Mouse (Mus musculus): ENCODE results near the gene Dmrt1.
A peak's percentile ranks its signal among the peaks of the same experiment; 100 is the strongest.
"Not testable (repeated sequence)": the region's sequence is repeated elsewhere in the genome, so short reads cannot be mapped to it uniquely, and the experiment has no call there.

The Dmrt1 gene

GRCm38 (mm10) chr19:25505360-25506196 is at the start of gene Dmrt1:
Dmrt1 (plus strand) TSS chr19:25505618.
- TF ChIP-seq CTCF (conservative IDR thresholded peaks at IDR 0.05; ENCODE audit: low read length) (no peak), POU5F1 (IDR thresholded peaks at IDR 0.05; ENCODE audit: borderline replicate concordance, low read length) (no peak), NANOG (IDR thresholded peaks at IDR 0.05; ENCODE audit: borderline replicate concordance, low read length) (no peak)
- Histone ChIP-seq H3K9me3 (ENCODE audit: low read length) (no peaks in the 10 kb centered on the region; the same call in 1 of the 2 replicates), H3K4me1 (replicated peaks; ENCODE audit: low read depth, low read length) (peaks cover 28% of the 10 kb centered on the region), H3K36me3 (ENCODE audit: insufficient read depth, low read length) (peaks cover 16% of the 10 kb centered on the region), H3K27me3 (ENCODE audit: insufficient read depth, low read length) (peaks cover 71% of the 10 kb centered on the region), H3K4me3 (replicated peaks; ENCODE audit: low read length) (peak within 1 kb of the TSS; percentile 78)

DNA sequence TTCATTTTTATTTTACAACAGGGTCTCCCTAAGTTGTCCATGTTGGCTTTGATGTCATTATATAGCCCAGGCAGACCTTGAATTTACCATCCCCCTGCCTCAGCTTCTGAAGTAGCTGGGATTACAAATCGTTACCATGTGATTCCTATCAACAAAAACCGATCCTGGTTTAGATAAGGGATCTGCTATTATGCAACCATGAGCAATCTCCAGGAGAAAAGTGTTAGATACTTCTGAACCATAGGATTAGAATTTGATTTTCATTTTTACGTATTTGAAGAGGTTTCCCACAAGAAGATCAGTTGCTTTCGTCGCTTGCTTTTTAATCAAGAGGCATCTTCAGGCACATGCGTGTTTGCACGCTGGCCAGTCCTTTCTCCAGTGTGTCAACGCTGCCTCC is 44.7 kb upstream of the Dmrt1 start:
- TF ChIP-seq CTCF (conservative IDR thresholded peaks at IDR 0.05; ENCODE audit: low read length) (no peak), POU5F1 (IDR thresholded peaks at IDR 0.05; ENCODE audit: borderline replicate concordance, low read length) (no peak), NANOG (IDR thresholded peaks at IDR 0.05; ENCODE audit: borderline replicate concordance, low read length) (no peak)
- no peaks in the 10 kb centered on the region for H3K27me3 ChIP-seq (ENCODE audit: insufficient read depth, low read length)

GRCm38 (mm10) chr19:25461553-25462320 is 43.7 kb upstream of the Dmrt1 start:
- TF ChIP-seq POU5F1 (IDR thresholded peaks at IDR 0.05; ENCODE audit: borderline replicate concordance, low read length) (no peak), CTCF (conservative IDR thresholded peaks at IDR 0.05; ENCODE audit: low read length) (no peak), NANOG (IDR thresholded peaks at IDR 0.05; ENCODE audit: borderline replicate concordance, low read length) (no peak)
- Histone ChIP-seq H3K4me1 (replicated peaks; ENCODE audit: low read depth, low read length) (no peaks in the 10 kb centered on the region), H3K4me3 (replicated peaks; ENCODE audit: low read length) (no peak overlapping the region), H3K36me3 (ENCODE audit: insufficient read depth, low read length) (no peaks in the 10 kb centered on the region), H3K27me3 (ENCODE audit: insufficient read depth, low read length) (no peaks in the 10 kb centered on the region), H3K9me3 (ENCODE audit: low read length) (peaks cover 7% of the 10 kb centered on the region)

More for the DNA sequence above, 44.7 kb upstream of the Dmrt1 start:
- no peaks in the 10 kb centered on the region for H3K36me3 ChIP-seq (ENCODE audit: insufficient read depth, low read length)
- H3K4me1 ChIP-seq (replicated peaks; ENCODE audit: low read depth, low read length), result no peaks in the 10 kb centered on the region
- H3K9me3 ChIP-seq (ENCODE audit: low read length), result peaks cover 6% of the 10 kb centered on the region
- no peak overlapping the region for H3K4me3 ChIP-seq (replicated peaks; ENCODE audit: low read length)

- Histone ChIP-seq H3K9me3 (ENCODE audit: low read length) (peaks cover 26% of the 10 kb centered on the region), H3K4me1 (replicated peaks; ENCODE audit: low read depth, low read length) (peaks cover 33% of the 10 kb centered on the region)
- not testable (repeated sequence) for H3K27me3 ChIP-seq (ENCODE audit: insufficient read depth, low read length); H3K4me3 ChIP-seq (replicated peaks; ENCODE audit: low read length); H3K36me3 ChIP-seq (ENCODE audit: insufficient read depth, low read length)
- TF ChIP-seq CTCF (conservative IDR thresholded peaks at IDR 0.05; ENCODE audit: low read length), result peak; percentile 91
These were observed 29.6 kb upstream of the Dmrt1 start for GRCm38 (mm10) chr19:25475806-25476205.

DNA sequence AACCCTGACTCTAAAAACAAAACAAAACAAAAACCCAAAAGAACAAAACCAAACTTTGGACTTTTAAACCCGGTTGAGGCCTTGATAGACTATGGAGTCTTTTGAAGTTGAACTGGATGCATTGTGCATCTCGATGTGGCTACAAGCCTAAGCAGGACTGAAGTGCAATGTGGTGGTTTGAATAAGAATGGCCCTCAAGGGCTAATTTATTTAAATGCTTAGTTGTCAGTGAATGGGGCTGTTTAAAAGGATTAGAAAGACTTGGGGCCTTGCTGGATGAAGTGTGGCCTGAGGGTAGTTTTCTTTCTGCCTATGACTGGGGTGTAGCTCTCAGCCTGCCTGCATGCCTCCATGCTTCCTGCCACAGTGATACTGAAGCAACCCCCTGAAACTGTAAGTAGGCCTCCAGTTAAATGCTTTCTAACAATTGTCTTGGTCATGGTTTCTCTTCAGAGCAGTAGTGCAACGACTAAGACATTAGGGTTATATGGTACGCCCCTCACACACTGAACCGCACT is 26.2 kb upstream of the Dmrt1 start:
- peaks cover 12% of the 10 kb centered on the region; the same call in 1 of the 2 replicates for H3K36me3 ChIP-seq (ENCODE audit: insufficient read depth, low read length)
- H3K4me1 ChIP-seq (replicated peaks; ENCODE audit: low read depth, low read length), result peaks cover 59% of the 10 kb centered on the region
- H3K9me3 ChIP-seq (ENCODE audit: low read length), result peaks cover 17% of the 10 kb centered on the region
- no peak for TF ChIP-seq CTCF (conservative IDR thresholded peaks at IDR 0.05; ENCODE audit: low read length)
- peak; percentile 87; the same call in 1 of the 2 replicates for TF ChIP-seq POU5F1 (IDR thresholded peaks at IDR 0.05; ENCODE audit: borderline replicate concordance, low read length)
- TF ChIP-seq NANOG (IDR thresholded peaks at IDR 0.05; ENCODE audit: borderline replicate concordance, low read length), result peak; percentile 90
- no peaks in the 10 kb centered on the region for H3K27me3 ChIP-seq (ENCODE audit: insufficient read depth, low read length)
- H3K4me3 ChIP-seq (replicated peaks; ENCODE audit: low read length), result peak overlapping the region; percentile 24; the same call in 1 of the 2 replicates

DNA sequence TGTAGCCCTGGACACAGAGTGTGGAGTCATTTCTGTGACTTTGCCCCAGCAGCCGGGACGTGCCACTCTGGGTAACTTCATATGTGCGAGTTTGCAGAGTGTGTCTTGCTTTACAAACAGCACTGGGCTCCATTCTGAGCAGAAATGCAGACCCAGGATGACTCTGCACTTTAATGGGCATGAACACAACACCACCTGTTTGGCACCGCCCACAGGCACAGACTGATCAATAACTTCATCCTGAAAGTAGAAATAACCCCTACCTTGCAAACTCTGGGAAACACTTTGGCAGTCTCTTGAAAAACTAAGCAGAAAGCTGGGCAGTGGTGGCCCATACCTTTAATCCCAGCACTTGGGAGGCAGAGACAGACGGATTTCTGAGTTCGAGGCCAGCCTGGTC is 24.6 kb upstream of the Dmrt1 start:
- no peak overlapping the region for H3K4me3 ChIP-seq (replicated peaks; ENCODE audit: low read length)
- peaks cover 73% of the 10 kb centered on the region for H3K4me1 ChIP-seq (replicated peaks; ENCODE audit: low read depth, low read length)
- H3K27me3 ChIP-seq (ENCODE audit: insufficient read depth, low read length), result no peaks in the 10 kb centered on the region
- H3K9me3 ChIP-seq (ENCODE audit: low read length), result peaks cover 17% of the 10 kb centered on the region
- peaks cover 12% of the 10 kb centered on the region; the same call in 1 of the 2 replicates for H3K36me3 ChIP-seq (ENCODE audit: insufficient read depth, low read length)
- TF ChIP-seq NANOG (IDR thresholded peaks at IDR 0.05; ENCODE audit: borderline replicate concordance, low read length), result no peak
- TF ChIP-seq CTCF (conservative IDR thresholded peaks at IDR 0.05; ENCODE audit: low read length), result no peak
- TF ChIP-seq POU5F1 (IDR thresholded peaks at IDR 0.05; ENCODE audit: borderline replicate concordance, low read length), result no peak

GRCm38 (mm10) chr19:25486561-25486960 is 18.9 kb upstream of the Dmrt1 start:
- Histone ChIP-seq H3K36me3 (ENCODE audit: insufficient read depth, low read length) (peaks cover 4% of the 10 kb centered on the region; the same call in 1 of the 2 replicates), H3K4me3 (replicated peaks; ENCODE audit: low read length) (peak overlapping the region; percentile 80), H3K27me3 (ENCODE audit: insufficient read depth, low read length) (no peaks in the 10 kb centered on the region), H3K4me1 (replicated peaks; ENCODE audit: low read depth, low read length) (peaks cover 75% of the 10 kb centered on the region), H3K9me3 (ENCODE audit: low read length) (peaks cover 7% of the 10 kb centered on the region; the same call in 1 of the 2 replicates)
- TF ChIP-seq POU5F1 (IDR thresholded peaks at IDR 0.05; ENCODE audit: borderline replicate concordance, low read length), result no peak
- peak; percentile 44; the same call in 1 of the 2 replicates for TF ChIP-seq NANOG (IDR thresholded peaks at IDR 0.05; ENCODE audit: borderline replicate concordance, low read length)

GRCm38 (mm10) chr19:25487350-25487749 is 18.1 kb upstream of the Dmrt1 start:
- peaks cover 2% of the 10 kb centered on the region; the same call in 1 of the 2 replicates for H3K36me3 ChIP-seq (ENCODE audit: insufficient read depth, low read length)
- peaks cover 78% of the 10 kb centered on the region for H3K4me1 ChIP-seq (replicated peaks; ENCODE audit: low read depth, low read length)
- TF ChIP-seq NANOG (IDR thresholded peaks at IDR 0.05; ENCODE audit: borderline replicate concordance, low read length) (0 out of 2 replicates have a peak, but pooled peaks have one; percentile 19), CTCF (conservative IDR thresholded peaks at IDR 0.05; ENCODE audit: low read length) (no peak)
- H3K4me3 ChIP-seq (replicated peaks; ENCODE audit: low read length), result peak overlapping the region; percentile 80
- H3K27me3 ChIP-seq (ENCODE audit: insufficient read depth, low read length), result no peaks in the 10 kb centered on the region
- peaks cover 7% of the 10 kb centered on the region; the same call in 1 of the 2 replicates for H3K9me3 ChIP-seq (ENCODE audit: low read length)
